Mouse (Mus musculus) c-Kit-negative CD71-positive TER-119-positive erythroid progenitor cells, embryonic 14.5 days (primary cell): Measurements from ENCODE around the gene Tmem214.

ENCODE experiments used
- DNase-seq: peaks from one replicate; pipeline ENCODE4 v3.0.0-alpha.2; 2013; ENCODE audit warnings: low read depth, low spot score

The Tmem214 gene

DNA sequence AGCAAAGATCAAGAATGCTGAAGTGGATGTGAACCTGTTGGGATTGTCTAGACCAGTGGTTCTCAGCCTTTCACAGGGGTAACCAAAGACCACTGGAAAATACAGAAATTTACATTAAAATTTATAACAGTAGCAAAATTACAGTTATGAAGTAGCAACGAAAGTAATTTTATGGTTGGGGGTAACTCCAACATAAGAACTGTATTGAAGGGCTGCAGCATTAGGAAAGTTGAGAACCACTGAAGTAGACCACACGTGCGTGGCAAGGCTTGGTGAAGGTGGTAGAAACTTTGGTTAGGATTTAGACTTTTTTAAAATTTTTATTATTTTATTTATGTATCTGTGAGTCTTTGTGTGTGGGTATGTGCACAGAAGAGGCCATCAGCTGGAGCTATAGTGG lies at the start of gene Tmem214:
TSS of gene Tmem214 (plus strand) at position 301 of the 400 bp plus-strand sequence.
- DNase-seq, result no peak

DNA sequence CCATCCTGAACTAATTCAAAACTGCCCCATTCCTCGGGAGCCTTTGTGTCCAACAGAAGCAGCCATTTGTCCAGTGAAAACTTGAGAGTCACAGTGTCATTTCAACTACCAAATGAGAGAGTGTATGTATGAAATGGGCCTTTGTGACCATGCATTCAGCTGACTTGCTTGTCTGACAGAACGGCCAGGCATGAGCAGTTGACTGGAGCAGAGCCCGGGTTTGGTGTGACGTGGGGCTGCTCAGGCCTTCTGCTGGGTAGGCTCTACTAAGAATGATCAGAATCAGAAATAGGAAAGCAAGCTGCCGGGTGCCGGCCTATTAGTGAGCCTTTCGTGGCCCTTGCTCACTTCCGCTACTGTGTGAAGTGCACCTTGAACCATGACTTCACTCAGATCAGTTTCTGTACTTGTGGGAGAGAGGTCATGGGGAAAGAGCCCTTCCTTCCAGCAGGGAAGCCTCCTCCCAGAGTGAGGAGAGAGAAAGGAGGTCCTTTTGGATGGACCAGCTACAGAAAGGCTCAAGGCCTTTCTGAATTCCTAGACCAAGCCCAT lies 49.0 kb upstream of the Tmem214 start:
- DNase-seq, result no peak

DNA sequence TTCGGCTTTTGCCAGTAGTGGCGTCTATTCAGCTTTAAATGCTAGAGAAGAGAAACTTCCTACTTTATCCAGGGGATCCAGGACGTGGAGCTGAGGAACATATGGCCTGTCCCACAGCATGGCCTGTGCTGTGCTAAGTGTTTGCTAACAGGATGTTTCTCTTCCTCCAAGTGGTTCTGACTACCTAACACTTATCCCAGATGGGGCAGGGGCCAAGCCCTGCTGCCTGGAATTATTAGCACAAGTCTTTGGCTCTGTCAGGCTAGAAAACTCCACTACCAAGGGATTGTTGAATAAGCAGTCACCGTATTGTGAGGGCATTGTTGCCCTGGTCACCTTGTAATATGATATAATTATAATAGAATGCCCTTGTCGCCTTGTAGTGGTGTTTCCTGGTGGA lies 45.1 kb upstream of the Tmem214 start:
- no peak for DNase-seq

DNA sequence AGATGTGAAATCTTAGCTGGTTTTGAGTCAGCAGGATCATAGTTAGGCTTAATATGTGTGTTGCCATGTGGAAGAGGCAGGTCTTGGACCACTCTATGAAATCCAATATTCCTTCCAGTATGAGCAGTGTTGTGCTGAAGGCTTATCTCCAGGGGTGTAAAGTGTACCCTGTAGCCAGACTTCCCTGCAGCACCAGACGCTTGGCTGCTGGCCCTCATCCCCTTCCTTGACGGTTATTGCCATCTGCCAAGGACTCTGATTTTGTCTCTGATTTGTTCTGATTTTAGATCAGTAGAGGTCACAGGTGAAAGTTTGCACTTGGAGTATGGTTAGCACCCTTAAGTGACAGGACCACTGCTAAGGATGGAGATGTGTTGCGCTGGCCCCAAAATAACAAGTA lies 44.7 kb upstream of the Tmem214 start:
- DNase-seq, result no peak

DNA sequence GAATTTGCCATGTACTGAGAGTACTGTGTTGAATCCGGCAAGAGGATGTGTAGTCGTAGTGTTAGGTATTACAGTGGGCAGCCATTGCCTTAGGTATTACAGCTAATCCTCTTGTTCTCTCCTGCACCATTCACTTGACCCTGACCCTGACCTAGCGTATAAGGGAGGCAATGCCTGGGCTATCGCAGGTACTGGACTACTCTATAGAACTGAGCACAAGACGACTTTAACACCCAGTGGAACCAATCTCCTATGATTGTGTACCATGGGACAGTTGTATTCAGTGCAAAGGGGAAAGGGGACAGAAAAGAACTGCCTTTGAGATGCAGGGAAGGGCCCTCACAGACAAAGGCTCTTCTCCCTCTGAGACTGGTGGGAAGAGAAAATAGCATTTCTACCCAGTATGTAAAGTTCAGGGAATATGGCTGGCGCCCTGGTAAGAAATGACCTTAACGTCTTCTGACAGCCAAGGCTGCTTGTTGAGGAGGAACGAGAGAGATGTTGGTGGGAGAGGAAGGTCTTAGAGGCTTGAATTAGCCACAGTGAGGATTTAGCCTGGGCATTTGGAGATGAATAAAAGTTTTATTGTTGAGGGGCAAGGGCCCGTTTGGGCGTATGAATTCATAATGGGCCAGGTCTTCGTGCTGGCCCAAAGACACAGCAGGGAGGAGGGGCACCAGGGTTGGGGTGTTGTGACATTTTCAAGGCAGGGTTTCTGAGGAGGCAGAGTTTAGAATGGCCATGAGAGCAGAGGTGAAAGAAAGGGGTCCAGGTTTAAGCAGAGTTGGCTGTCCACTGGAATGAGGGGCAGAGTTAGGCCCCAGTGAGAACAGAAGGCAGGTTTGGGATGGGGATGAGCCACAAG lies 43.5 kb upstream of the Tmem214 start:
- no peak for DNase-seq

DNA sequence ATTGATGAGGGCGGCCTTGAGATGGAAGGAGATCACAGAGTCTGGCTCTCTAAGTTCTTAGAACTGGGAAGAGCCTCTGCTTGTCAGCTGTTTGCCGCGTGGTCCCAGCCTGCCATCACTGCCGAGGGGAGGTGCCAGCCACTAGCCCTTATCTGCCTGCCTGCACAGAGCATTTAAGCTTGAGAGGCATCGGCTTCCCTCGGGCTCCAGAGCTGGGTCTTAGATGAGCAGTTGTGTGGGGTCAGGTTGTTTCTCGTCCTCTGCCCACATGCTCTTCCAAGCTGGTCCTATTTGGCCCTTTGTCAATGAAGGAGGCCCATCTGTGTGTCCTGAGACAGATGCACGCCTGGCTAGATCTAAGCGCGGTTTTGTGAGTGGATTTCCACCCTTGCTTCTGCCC lies 42.6 kb upstream of the Tmem214 start:
- no peak for DNase-seq

DNA sequence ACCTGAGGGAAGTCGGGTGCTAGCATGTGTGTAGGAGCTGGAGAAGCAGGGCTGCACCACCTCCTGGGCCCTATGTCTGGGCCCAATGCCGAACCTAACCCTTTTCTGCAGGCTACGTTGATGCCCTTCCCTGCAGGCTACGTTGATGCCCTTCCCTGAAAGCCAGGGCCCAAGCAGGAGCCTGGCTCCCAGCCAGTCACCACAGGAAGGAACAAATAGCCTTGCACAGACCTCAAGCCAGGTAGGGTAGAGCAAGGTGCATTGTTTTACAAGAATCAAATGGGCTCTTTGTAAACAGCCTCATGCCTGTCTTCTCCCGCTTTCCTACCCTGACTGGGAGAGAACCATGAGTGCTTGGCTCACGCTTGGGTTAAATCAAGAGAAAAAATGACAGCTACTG lies 42.0 kb upstream of the Tmem214 start:
- DNase-seq, result no peak

DNA sequence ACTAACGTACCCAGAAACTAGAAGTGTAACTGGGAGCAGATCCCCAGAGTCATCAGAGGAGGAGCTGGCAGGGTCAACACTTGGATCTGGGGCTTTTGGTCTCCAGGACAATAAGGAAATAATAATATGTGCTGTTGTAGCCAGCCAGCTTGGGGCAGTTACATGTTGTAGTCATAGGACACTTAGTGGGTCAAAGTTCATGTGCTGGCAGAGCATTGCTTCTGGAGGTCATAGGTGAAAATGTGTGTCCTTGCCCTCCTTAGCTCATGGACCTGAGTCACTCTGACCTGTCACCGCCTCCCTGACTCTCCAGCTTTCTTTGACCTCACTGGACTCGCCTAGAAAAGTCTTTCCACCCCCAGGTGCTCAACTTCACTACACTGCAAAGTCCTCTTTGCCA lies 34.4 kb upstream of the Tmem214 start:
- DNase-seq, result no peak

DNA sequence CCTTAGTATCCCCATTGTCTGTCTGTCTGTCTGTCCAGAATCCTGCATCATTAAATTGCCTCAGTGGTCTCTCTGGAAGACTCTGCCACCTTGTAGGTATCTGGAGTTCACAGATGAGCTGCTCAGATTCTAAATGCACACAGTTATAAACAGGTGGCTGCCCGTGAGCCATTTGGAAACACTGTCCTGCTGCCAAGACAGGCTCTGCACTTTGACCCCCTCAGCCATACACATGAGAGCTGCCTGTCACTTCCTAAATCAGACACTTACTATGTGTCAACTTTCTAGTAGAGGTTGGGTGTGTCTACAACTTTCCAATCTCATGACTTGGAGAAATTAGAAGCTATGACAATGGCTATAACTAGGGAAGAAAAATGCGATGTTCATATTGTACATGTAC lies 28.1 kb upstream of the Tmem214 start:
- DNase-seq, result no peak

DNA sequence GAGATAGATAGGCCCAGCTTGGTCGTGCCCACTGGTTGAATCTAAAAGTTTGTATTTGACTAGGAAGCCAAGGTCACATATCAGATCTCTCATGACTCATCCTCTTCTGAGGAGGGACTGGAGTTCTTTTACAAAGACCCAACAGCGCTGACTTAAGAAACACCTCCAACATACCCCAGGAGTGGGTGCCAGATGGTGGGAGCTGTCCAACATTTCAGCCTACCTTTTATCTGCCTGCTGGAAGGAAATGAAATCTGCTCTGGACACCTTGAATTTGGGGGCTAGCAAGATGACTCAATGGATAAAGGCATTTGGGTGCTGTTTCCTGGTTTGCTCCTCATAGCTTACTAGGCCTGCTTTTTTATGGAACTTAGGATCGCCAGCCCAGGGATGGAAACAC lies 25.9 kb upstream of the Tmem214 start:
- DNase-seq, result no peak

DNA sequence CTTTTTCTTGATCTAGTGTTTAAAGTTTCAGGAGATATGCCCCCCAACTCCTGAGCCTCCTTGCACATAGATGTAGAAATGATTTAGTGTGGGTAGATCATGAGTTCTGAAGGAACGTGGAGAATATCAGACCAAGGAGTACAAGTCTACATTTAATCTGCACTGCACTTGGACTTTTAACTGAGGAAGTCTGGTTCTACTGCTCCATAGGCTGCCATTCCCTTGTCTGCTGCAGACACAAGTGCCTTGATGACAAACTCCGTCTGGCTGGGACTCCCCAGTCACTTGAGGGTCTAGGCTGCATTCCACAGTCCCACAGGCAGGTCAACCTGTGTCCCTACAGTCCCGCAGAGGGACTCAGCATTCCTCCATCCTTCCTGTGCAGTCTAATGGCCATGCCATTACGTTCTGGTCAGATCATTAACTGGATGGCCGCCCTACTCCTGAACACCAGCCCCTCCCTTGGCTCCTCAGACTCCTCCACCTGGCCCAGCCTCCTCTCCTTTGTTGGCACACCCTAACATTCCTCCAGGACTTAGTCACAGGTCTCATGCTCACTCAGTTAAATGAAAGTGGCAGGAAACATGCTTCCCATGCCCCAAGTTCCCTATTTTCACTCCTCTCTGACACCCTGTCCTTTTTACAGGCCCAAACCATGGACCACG lies 17.8 kb upstream of the Tmem214 start:
- no peak for DNase-seq

DNA sequence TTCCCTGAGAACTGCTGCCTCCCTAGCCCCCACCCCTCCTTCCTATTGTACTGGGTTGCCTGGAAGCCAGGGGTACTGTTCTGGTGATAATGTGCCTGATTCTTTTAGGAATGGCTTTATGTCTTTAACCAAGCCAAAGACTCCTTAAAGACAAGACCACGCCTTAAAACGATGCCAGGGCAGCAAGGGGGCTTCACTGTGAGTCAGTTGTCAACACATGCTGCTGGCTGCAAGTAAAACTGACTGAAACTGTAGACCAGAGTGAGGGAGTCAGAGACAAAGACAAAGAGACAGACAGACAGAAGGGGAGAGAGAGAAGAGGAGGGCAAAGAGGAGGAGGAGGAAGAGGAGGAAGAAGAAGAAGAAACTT lies 17.3 kb upstream of the Tmem214 start:
- no peak for DNase-seq

DNA sequence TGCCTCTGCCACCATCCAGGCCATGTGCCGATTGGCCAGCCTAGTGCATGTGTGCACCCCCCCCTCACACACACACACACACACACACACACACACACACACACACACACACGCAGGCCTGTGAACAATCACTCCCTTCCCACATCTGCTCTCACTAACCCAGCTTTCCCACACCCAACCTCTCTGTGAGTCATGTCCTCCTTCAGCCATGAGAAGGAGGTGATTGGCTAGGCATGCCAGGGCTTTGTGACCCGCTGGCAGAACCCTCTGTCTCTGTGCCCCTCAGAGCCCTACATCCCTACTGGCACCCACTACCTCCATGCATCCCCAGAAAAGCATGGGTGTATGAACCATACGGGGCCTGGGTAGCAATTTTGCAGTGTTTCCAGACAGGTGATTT lies 14.3 kb upstream of the Tmem214 start:
- no peak for DNase-seq

DNA sequence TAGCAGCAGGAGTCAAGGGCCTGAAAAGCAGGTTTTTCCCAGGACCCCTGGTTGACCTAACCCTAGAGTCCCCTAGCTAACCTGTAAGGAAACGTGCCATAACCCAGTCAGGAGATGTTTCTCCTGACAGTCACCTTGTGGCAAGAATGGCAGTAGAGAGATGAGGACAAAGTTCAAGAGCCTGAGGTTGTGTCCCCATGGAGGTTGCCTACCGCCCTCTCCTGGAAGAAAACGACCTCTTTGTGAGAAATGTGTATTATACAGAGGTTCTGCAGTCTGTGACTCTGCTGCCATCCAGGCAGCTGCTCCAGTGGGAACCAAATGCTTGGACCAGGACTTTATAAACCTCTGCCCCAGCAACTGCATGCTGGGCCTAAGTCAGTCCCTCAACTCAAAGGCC lies 12.1 kb upstream of the Tmem214 start:
- no peak for DNase-seq

DNA sequence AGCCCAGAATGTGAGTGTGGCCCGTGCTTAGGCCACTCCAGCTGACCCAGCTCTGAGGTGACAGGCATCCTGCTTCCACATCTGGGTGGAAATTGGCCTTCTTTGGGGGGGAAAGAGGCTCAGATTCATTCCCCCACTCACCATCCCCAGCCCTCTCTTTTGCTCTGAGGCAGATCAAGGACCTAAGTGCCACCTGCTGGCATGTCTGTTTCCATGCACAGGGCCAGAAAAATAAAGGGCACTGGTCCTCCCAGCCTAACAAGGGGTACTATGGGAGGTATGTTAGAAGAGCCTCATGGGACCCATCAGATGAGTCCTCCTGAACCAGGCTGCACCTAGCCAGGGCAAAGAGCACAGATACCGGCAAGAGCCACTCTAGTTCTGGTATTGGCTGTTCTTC lies 11.7 kb upstream of the Tmem214 start:
- DNase-seq, result no peak

DNA sequence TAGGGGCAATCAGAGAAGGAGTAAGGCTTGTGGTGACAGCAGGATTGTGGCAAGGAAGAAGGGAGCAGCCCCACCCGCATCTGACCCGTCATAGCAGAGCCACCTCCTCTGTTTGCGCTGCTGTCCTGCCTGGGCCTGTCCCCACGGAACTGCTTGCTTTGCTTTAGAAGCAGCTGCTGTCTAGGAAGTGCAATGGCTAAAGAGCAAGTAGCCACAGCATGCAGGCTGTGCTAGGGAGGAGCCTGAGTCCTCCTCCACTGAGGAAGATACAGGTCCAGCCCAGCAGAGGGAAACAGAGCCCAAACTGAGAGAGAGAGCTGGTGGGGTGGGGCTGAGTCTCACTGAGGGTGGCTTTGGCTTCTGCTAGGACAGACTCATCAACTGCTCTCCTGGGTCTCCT lies 4.0 kb upstream of the Tmem214 start:
- DNase-seq, result no peak

DNA sequence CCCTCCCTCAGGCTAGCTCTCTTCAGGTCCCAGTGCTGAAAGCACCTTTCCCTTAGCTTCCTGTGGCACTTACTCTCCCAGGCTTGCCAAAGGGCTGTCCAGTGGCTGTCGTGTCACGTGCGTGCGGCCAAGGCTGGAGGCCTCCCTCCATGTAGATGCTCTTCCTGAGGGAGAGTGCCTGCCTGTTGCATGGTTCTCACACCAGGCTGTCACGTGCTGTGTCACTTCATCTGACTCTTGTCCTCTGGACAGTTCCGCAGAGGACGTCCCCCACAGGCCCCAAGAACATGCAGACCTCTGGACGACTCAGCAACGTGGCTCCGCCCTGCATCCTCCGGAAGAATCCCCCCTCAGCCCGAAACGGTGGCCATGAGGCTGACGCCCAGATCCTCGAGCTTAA lies 3.5 kb upstream of the Tmem214 start:
- DNase-seq, result no peak

DNA sequence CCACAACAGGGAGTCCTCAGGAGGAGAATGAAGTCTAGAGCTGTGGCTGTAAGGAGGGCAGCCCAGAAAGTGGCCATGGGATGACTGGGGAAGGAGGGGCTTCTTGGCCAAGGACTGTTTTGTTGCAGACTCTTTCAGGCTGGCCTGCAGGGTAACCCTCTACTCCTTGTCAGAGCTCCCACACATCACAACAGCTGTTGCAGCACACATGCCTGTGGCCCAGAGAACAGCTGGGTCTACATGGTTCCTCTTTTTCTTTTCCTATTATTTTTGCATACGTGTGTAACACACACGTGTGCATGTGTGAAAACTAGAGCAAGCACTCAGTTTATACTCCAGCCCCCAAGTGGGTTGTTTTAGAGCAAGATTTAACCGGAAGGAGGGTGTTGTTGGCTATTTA lies 941 bp upstream of the Tmem214 start:
- no peak for DNase-seq

DNA sequence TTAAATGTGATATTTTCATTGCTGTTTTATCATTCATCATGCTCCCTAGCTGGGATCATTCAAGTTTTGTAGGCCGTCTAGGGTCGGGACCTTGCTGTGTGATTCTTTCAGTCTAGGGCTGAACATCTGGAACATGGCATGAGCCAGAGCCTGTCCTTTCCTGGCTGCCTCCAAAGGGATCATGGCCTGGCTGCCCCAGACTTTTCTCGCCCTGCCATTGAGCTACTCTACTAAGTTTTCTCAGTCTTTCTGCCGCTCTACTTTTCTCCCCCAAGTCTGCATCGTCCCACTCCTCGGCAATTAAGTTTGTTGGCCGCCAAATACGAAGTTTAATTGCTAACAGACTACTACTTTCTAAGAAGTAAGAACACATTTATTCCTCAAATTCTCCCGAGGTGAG lies 1.2 kb downstream of the Tmem214 start:
- DNase-seq, result peak; percentile 11

DNA sequence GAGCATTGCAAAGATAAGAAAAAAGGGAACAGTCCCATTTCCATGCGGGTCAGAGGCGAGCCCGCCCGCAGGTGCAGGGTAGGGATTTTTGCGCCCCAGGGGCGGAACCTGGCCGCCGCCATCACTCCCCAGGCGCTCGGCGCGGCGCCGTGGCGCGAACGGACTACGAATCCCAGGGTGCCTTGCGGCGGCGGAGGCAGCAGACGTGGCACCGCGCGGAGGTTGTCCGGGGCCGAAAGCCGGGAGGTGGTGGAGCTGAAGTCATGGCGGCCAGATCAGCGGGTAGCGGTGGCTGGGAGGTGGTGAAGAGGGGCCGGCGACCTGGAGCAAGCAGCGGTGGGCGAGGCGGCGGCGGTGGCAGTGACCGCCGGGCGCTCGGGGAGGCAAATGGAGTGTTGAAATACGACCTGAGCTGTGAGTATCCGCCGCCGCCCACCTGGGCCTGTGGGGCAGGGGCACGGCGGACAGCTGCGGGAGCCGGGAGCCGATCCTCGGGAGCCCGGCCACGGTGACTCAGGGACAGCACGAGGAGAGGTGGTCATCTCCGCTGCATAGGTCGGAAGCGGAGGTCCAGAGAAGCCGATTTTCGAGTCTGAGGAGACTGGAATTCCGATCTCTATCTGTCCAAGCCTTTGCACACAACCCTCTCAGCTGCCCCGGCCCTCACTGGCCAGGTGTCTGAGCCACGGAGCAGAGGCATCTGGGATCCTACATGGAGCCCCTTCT lies 1.8 kb downstream of the Tmem214 start:
- DNase-seq, result peak; percentile 73

DNA sequence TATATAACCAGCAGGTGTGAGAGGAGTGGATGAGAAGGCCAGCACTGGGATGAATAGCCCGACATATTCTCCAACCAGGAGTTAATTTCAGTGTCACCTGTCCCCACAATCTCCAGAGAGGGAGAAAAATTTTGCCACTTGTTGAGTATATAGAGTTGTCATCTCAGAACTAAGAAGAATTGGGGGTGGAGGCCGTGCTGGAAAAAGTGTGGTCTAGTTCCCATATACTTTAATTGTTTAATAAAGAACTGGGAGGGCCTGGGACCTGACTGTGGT lies 2.3 kb downstream of the Tmem214 start:
- DNase-seq, result no peak

DNA sequence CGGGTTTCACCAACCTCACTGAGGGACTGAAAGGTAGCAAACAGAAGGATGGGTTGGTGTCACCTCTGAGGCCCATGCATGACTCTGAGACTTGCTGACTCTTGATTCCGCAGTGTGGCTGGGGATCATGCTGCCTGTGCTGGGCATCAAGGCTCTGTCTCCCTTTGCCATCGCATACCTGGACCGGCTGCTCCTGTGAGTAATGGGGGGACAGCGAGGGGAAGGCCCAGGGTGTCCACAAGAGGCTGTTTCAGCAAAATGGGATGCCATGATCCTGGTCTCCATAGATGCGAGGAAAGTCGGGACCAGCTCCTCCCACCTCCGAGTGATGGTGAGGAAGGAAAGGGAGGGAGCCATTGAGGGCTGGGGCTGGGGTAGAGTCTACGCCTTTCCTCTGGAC lies 4.8 kb downstream of the Tmem214 start:
- no peak for DNase-seq

DNA sequence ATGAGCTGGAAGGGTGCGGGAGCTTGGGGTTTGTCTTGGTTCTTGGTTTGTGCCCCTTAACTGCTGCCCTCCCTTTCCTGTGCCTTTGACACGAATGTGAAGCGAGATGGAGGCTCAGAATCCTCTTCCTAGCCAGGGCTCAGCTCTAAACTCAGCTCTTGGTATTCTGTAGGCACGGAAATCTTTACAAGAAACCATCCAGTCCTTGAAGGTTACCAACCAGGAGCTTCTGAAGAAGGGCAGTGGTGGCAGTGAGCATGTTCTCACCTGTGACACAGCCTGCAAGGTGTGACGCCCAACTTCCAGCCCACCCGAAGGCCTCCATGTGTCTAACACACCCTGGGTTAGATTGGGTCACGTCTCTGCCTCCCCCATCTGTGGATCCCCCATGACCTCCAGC lies 6.6 kb downstream of the Tmem214 start:
- DNase-seq, result no peak
